Mouse (Mus musculus) CH12.LX (cell line): ENCODE results near the gene Mmp28.

ENCODE experiments used
- CTCF ChIP-seq, 2 experiments: IDR thresholded peaks in 1 of 2; conservative IDR thresholded peaks in 1 of 2; 2 replicates each; pipeline ENCODE4 v1.5.1; 2011 to 2012; ENCODE audit warnings: low read depth in 2 of 2, low read length in 2 of 2, improper control_type of control experiment in 1 of 2, inconsistent platforms in 1 of 2, mild to moderate bottlenecking in 1 of 2, moderate library complexity in 1 of 2
- MEF2A ChIP-seq: IDR thresholded peaks from 2 replicates; pipeline ENCODE4 v1.6.1; 2014; ENCODE audit warnings: low read depth, mild to moderate bottlenecking, inconsistent platforms, low read length, improper control_type of control experiment, borderline replicate concordance

DNA sequence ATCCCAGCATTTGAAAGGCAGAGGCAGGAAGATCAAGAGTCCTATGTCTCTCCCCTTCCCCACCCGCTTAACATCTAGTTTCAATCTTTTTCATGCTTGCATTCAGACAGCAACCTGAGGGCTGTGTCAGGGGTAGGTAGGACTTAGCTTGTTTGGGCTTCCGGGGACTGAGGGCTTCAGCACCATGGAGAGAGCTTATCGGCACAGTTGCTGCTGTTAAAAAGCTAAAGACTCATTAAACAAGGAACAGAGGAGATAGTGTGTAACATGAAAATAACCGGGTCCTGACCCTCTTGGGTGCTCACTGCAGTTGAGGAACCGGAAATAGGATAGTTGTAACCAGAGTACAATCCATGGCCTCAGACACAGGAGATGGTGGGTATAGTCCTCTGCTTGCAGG is 45.8 kb downstream of the Mmp28 start:
- TF ChIP-seq CTCF (conservative IDR thresholded peaks at IDR 0.05 in 1 of 2, IDR thresholded peaks at IDR 0.05 in 1 of 2; ENCODE audit: low read depth in 2 of 2, low read length in 2 of 2) (no peak), MEF2A (no peak)
